Mouse (Mus musculus) gastrocnemius, postnatal 4 days (tissue): ENCODE measurements around the gene Rdh14. TPM values are rescaled to one million over a fixed set of nuclear protein-coding genes. Genes with fewer than 3 reads are reported as not detected.

Experiments used
- DNase-seq, 2 experiments: peaks; one replicate each; pipeline ENCODE4 v3.0.0; 2021 to 2022; ENCODE audit warnings: low spot score in 2 of 2, mixed read lengths in 2 of 2
- long read RNA-seq, 2 experiments: library from polyadenylated mRNA; stranded (forward); transcript quantifications; one replicate each; pipeline ENCODE4 v2.0.0; 2021
- total RNA-seq, 2 experiments: library from RNA; stranded (reverse); gene quantifications; 2 replicates each; pipeline ENCODE4 v1.2.3; 2021

The Rdh14 gene
- 10 to 100 TPM; 32.0 to 34.5 TPM for total RNA-seq
- long read RNA-seq, experiment 1, transcript Rdh14-201 (2 exons, 1,480 nt): major isoform, 55 of 65 reads
- long read RNA-seq, experiment 1, partial matches to known transcripts: 0 of 65 reads
- long read RNA-seq, experiment 1, other reads (novel, unspliced or antisense): 10 of 65 reads
- long read RNA-seq, experiment 2, transcript Rdh14-201 (2 exons, 1,480 nt): major isoform, 42 of 51 reads
- long read RNA-seq, experiment 2, partial matches to known transcripts: 0 of 51 reads
- long read RNA-seq, experiment 2, other reads (novel, unspliced or antisense): 9 of 51 reads

GRCm38 (mm10) chr12:10390671-10391441 is at the start of gene Rdh14:
Rdh14 (plus strand) TSS chr12:10390772.
- DNase-seq: peak; percentile 87 to 93

GRCm38 (mm10) chr12:10350706-10351105 is 39.9 kb upstream of the Rdh14 start:
- no peak for DNase-seq

GRCm38 (mm10) chr12:10357756-10358155 is 32.8 kb upstream of the Rdh14 start:
- DNase-seq: no peak

- DNase-seq: no peak
Measured at GRCm38 (mm10) chr12:10369673-10370072, 20.9 kb upstream of the Rdh14 start, which contains the start of gene Nt5c1b. Nt5c1b (plus strand) TSS chr12:10369973.

GRCm38 (mm10) chr12:10400788-10401187 is 10.2 kb downstream of the Rdh14 start:
- DNase-seq: no peak

GRCm38 (mm10) chr12:10402421-10403115 is 12.0 kb downstream of the Rdh14 start:
- no peak for DNase-seq

- no peak for DNase-seq
Measured at GRCm38 (mm10) chr12:10410511-10411179, 20.1 kb downstream of the Rdh14 start.

GRCm38 (mm10) chr12:10411453-10411852 is 20.9 kb downstream of the Rdh14 start:
- no peak for DNase-seq

- no peak for DNase-seq
Measured at GRCm38 (mm10) chr12:10422347-10422746, 31.8 kb downstream of the Rdh14 start.

GRCm38 (mm10) chr12:10425982-10426863 is 35.7 kb downstream of the Rdh14 start:
- DNase-seq: no peak

- DNase-seq: no peak
Measured at GRCm38 (mm10) chr12:10430999-10431398, 40.4 kb downstream of the Rdh14 start.

GRCm38 (mm10) chr12:10438054-10439001 is 47.8 kb downstream of the Rdh14 start:
- DNase-seq: peak; percentile 80 to 88

- no peak for DNase-seq
Measured at GRCm38 (mm10) chr12:10439483-10440235, 49.1 kb downstream of the Rdh14 start.

Other genes starting within 250 kb of the Rdh14 start
- gene Nt5c1b, start 20.8 kb upstream of the Rdh14 start, total RNA-seq: not detected